7 mouse cellular contexts compared by ENCODE assay signal in genomic region chr8:110997547-110998531, GRCm38 (mm10). TPM values are rescaled to one million over a fixed set of nuclear protein-coding genes. Genes with fewer than 3 reads are reported as not detected.
DNase-seq lines count a peak whose midpoint lies in the region; ATAC-seq and TF ChIP-seq lines count a peak whose summit lies in the region.

Ddx19a (minus strand) TSS chr8:110997800.

- peaks cover 10% of the 10 kb centered on the region; the same call in 1 of the 2 replicates for H3K36me3 ChIP-seq in intestine, postnatal 0 days (ENCODE audit: control insufficient read depth, insufficient read depth)
- H3K36me3 ChIP-seq in midbrain, embryonic 12.5 days, result peaks cover 12% of the 10 kb centered on the region; the same call in 1 of the 2 replicates
- peaks cover 9% of the 10 kb centered on the region for H3K36me3 ChIP-seq in small intestine, adult 2 months (ENCODE audit: control insufficient read depth, insufficient read depth, low read length)

- peaks cover 2% of the 10 kb centered on the region; the same call in 1 of the 2 replicates for H3K4me1 ChIP-seq in intestine, postnatal 0 days (replicated peaks; ENCODE audit: control insufficient read depth, insufficient read depth, low read length)
- H3K4me1 ChIP-seq in midbrain, embryonic 12.5 days, result peaks cover 6% of the 10 kb centered on the region
- peaks cover 3% of the 10 kb centered on the region; the same call in 1 of the 2 replicates for H3K4me1 ChIP-seq in small intestine, adult 2 months (ENCODE audit: control insufficient read depth, insufficient read depth, insufficient read length, low read length)

- TF ChIP-seq CTCF in intestine, postnatal 0 days (IDR thresholded peaks at IDR 0.05; ENCODE audit: low read depth), result peak; percentile 55
- no peak for TF ChIP-seq CTCF in small intestine, adult 2 months (IDR thresholded peaks at IDR 0.05; ENCODE audit: extremely low read depth, insufficient read length, insufficient replicate concordance, low read depth, low read length)

- H3K27ac ChIP-seq in intestine, postnatal 0 days (ENCODE audit: low read depth, low read length), result peak within 1 kb of the TSS; percentile 81
- H3K27ac ChIP-seq in midbrain, embryonic 12.5 days (replicated peaks), result peak within 1 kb of the TSS; percentile 75
- H3K27ac ChIP-seq in small intestine, adult 2 months (ENCODE audit: insufficient read depth, low read depth, low read length), result peak within 1 kb of the TSS; percentile 58

- intact Hi-C loops in left cerebral cortex, postnatal 4 days (cut with DNase I), result no loop called here

- ATAC-seq in intestine, postnatal 0 days, result peak; percentile 89
- ATAC-seq in midbrain, embryonic 12.5 days (ENCODE audit: low FRiP score, low read depth), result peak; percentile 94

- WGBS in intestine, postnatal 0 days, result 3% methylated on average over 58 of the region's 58 CpGs
- 4% methylated on average over 58 of the region's 58 CpGs for WGBS in midbrain, embryonic 12.5 days
- 4% methylated on average over 58 of the region's 58 CpGs for WGBS in small intestine, adult 2 months

- H3K27me3 ChIP-seq in intestine, postnatal 0 days (replicated peaks; ENCODE audit: control insufficient read depth, insufficient read depth, low read length), result no peaks in the 10 kb centered on the region
- H3K27me3 ChIP-seq in midbrain, embryonic 12.5 days, result no peaks in the 10 kb centered on the region
- no peaks in the 10 kb centered on the region for H3K27me3 ChIP-seq in small intestine, adult 2 months (ENCODE audit: control insufficient read depth, insufficient read depth, low read length)

- peak within 1 kb of the TSS; percentile 84 for H3K4me3 ChIP-seq in intestine, postnatal 0 days (ENCODE audit: low read depth, low read length)
- peak within 1 kb of the TSS; percentile 90 for H3K4me3 ChIP-seq in midbrain, embryonic 12.5 days
- H3K4me3 ChIP-seq in small intestine, adult 2 months (ENCODE audit: low read depth, low read length), result peak within 1 kb of the TSS; percentile 98

- peak; percentile 84 for DNase-seq in adrenal gland, adult 8-10 months
- peak; percentile 88 for DNase-seq in embryo, embryonic 9.5 days (ENCODE audit: extremely low spot score)
- no peak for DNase-seq in gonadal fat pad, adult 2 months (ENCODE audit: low read depth)
- DNase-seq in left cerebral cortex, postnatal 4 days, result peak; percentile 89

- H3K9ac ChIP-seq in intestine, postnatal 0 days (ENCODE audit: low read depth, low read length), result peak within 1 kb of the TSS; percentile 74
- H3K9ac ChIP-seq in midbrain, embryonic 12.5 days (replicated peaks), result peak within 1 kb of the TSS; percentile 81

- no peaks in the 10 kb centered on the region for H3K9me3 ChIP-seq in intestine, postnatal 0 days (ENCODE audit: control insufficient read depth)
- H3K9me3 ChIP-seq in midbrain, embryonic 12.5 days, result no peaks in the 10 kb centered on the region

- TF ChIP-seq POLR2A in small intestine, adult 2 months (IDR thresholded peaks at IDR 0.05; ENCODE audit: low read depth, low read length), result peak; percentile 53

- peak within 1 kb of the TSS; percentile 76 for H3K4me2 ChIP-seq in intestine, postnatal 0 days (replicated peaks; ENCODE audit: low read depth)
- H3K4me2 ChIP-seq in midbrain, embryonic 12.5 days (replicated peaks), result peak within 1 kb of the TSS; percentile 72

RNA-seq across cellular contexts. Expression of gene Ddx19a, which starts in this region (rescaled TPM):
- 10 to 100 TPM; 38.7 to 52.2 (median 44.5) TPM for total RNA-seq in adrenal gland, adult 8-10 months (2022)
- 25.1 and 29.8 TPM in 2 replicates for polyA plus RNA-seq in gonadal fat pad, adult 2 months (2012; rRNA removed)
- polyA plus RNA-seq in intestine, postnatal 0 days (2015; fragmentation: Nextera tagmentation; extraction: Ambion mirVana), result 8.0 and 8.9 TPM in 2 replicates
- 10 to 100 TPM; 43.2 to 44.0 TPM for total RNA-seq in left cerebral cortex, postnatal 4 days (2021)
- 17.6 and 18.3 TPM in 2 replicates for polyA plus RNA-seq in midbrain, embryonic 12.5 days (2016; fragmentation: Nextera tagmentation; extraction: Ambion mirVana)
- polyA plus RNA-seq in small intestine, adult 2 months (2012; rRNA removed), result 5.3 and 10.4 TPM in 2 replicates
